Mouse (Mus musculus) spleen, adult 2 months (tissue): ENCODE data around the gene Lhpp.
"Not testable (repeated sequence)": the region's sequence is repeated elsewhere in the genome, so short reads cannot be mapped to it uniquely, and the experiment has no call there.

Experiments
- CTCF ChIP-seq: fragments of 200-500 bp; IDR thresholded peaks from 2 replicates; pipeline ENCODE4 v1.5.1; 2011; ENCODE audit warnings: mild to moderate bottlenecking, inconsistent platforms; ENCODE audit not compliant: insufficient read depth, insufficient read length, insufficient replicate concordance; ENCODE audit errors: extremely low read depth
- POLR2A ChIP-seq: fragments of 200-500 bp; IDR thresholded peaks from 2 replicates; pipeline ENCODE4 v1.6.1; 2011; ENCODE audit warnings: low read depth, low read length, inconsistent platforms

- TF ChIP-seq POLR2A, CTCF: not testable (repeated sequence)
Observed at GRCm38 (mm10) chr7:132662831-132663230, 52.4 kb downstream of the Lhpp start.
